Mouse (Mus musculus) frontal cortex, postnatal 14 days (tissue): ENCODE results near the gene Wnk3.
"Not testable (repeated sequence)": the region's sequence is repeated elsewhere in the genome, so short reads cannot be mapped to it uniquely, and the experiment has no call there.

ENCODE experiments used
- DNase-seq, 2 experiments: peaks; one replicate each; pipeline ENCODE4 v3.0.0; 2022; ENCODE audit warnings: low spot score in 2 of 2

Wnk3 gene

DNA sequence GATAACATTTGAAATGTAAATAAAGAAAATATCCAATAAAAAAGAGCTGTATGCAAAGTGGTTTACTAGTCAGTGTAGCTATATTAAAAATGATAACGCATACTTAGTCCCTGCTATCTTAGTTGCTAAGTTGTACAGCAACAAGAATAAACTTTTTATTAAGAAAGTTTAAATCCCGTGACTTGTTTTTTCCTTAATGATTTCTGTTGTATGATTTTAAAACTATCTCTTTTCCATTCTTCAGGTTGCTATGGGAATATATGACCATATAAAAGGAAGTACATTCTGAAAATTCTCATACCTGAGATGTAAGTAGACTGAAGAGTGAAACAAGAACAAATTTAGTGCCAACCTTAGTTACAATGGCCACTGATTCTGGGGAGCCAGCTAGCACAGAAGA lies at the start of gene Wnk3:
Gene Wnk3 (plus strand): TSS at position 301 of the 400 bp plus-strand sequence.
- no peak for DNase-seq

GRCm38 (mm10) chrX:151158414-151158813 lies 39.5 kb upstream of the Wnk3 start:
- DNase-seq: no peak

DNA sequence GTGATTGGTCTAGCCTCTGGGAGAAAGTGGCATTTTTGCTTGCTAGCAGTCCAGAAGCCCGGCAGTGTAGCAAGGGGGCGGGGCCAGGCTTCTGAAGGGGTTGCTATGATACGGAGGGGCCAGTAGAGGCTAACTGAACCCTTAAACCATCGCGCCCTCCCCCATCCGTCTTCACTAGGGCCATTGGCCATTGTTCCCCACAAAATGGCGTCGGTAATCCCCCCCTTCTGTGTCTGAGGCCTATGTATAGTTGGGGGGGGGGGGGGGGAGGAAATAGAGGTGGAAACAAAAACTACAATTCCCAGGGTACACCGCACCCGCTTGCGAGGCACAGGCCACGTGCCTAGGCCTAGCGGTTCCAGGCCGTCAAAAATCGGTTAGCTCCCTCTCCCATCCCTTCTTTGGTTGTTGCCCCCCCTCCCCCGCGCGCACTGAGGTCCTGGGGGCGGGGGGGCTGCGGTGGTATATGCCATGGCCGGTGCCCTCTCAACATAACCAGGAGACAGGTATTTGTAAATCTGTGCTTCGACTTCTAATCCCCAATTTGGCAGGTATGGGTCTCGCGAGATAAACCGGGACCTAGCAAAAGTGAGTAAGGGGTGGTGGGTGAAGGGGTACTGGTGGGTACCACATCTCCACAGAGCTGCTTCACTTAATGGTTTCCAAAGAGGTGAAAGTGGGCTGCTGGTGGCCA lies 29.3 kb upstream of the Wnk3 start:
- peak; percentile 47 to 55 for DNase-seq

DNA sequence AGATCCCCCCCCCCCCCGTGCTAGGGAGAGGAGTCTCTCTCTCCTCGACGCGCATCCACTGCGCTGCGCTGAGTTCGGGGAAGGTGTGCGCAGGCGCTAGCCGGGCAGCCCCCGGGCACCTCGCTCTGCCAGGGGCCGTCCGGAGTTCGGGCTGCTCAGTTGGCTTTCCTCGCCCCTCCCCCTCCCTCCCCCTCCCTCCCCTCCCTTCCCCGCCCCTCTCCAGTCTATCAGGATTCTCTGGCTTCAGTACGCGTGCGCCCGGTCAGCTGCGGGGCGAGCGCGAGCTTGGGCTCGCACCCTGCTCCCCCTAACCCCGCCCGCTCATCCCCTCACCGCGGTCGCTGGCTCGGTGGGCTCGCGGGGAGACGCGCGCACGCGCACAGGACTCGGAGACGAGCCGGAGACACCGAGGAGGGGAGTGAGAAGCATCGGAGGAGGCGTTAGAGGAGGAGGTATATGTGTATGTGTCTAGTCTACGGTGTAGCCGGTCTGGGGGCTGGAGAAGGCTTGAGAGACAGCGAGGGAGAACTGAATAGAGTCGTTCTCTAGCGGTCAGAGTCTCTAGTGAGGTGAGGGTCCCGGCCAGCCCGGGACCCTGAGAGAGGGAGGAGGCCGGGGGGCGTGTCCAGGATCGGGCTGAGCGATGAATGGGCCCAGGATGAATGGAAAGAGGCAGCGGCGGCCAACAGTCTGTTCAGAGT lies 28.5 kb upstream of the Wnk3 start:
- peak; percentile 57 to 73 for DNase-seq

- DNase-seq: not testable (repeated sequence)
These were observed 24.7 kb upstream of the Wnk3 start for GRCm38 (mm10) chrX:151173134-151173533.

- no peak for DNase-seq
These were observed 100.5 kb downstream of the Wnk3 start for GRCm38 (mm10) chrX:151298329-151298728.

DNA sequence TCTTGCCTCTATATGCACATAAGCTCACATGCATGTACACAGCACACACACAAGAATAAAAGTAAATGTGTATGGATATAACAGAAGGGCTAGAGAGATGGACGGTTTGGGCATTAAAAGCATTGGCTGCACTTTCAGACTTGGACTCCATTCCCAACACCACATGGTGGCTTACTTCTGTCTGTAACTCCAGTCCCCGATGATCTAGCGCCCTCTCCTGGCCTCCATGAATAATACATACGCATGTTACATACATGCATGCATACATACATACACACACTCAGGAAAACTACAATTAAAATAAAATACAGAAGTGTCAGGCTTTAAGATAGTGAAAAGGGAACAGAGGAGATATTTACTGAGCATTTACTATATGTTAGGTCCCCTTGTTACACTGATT lies 115.9 kb downstream of the Wnk3 start:
- DNase-seq: no peak

GRCm38 (mm10) chrX:151333615-151334014 lies 135.7 kb downstream of the Wnk3 start:
- DNase-seq: no peak

DNA sequence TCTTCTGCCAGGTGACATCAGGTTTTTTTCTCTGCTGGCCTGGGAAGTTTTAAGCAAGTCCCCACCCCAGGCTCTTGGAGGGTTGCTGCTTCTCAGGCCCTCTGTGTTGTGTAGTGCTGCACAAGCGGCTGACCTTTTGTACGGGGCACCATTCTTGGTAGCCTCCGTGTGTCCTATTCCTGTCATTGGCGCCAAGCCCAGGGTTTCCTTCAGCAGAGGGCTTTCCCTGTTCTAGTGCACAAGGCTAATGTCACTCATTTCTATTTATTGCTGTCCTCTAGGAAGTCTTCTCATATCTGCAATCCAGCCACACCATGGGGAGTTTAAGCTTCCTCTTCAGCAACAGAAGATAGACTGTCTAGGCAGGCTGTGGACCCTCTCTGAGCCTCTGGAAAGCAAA lies 139.9 kb downstream of the Wnk3 start:
- no peak for DNase-seq

GRCm38 (mm10) chrX:151343761-151344500 lies 146.1 kb downstream of the Wnk3 start, which contains the start of gene Fam120c:
Gene Fam120c, plus strand, starts transcription at chrX:151344175.
- peak; percentile 76 for DNase-seq

DNA sequence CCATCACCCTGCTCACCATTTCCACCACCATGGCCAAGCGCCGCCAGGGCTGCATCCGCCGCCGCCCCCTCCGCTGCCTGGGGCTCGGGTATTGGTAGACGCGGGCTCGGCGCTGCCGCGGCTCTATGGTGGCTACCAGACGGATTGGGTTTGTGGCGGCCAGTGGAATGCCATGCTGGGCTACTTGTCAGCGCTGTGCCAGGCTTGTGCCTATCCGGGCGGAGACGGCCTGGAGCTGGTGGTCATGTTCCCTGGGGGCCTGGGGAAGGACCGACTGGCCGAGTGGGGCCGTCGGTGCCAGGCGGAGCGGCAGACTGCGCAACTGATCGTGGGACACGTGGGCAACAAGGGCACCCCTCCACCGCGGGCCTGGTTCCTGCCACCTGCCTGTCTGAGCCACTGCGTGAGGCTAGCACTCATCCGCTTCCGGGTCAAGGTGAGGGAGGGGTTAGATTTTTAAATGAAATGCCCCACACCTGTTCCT lies 146.7 kb downstream of the Wnk3 start:
- peak; percentile 17 to 32 for DNase-seq

DNA sequence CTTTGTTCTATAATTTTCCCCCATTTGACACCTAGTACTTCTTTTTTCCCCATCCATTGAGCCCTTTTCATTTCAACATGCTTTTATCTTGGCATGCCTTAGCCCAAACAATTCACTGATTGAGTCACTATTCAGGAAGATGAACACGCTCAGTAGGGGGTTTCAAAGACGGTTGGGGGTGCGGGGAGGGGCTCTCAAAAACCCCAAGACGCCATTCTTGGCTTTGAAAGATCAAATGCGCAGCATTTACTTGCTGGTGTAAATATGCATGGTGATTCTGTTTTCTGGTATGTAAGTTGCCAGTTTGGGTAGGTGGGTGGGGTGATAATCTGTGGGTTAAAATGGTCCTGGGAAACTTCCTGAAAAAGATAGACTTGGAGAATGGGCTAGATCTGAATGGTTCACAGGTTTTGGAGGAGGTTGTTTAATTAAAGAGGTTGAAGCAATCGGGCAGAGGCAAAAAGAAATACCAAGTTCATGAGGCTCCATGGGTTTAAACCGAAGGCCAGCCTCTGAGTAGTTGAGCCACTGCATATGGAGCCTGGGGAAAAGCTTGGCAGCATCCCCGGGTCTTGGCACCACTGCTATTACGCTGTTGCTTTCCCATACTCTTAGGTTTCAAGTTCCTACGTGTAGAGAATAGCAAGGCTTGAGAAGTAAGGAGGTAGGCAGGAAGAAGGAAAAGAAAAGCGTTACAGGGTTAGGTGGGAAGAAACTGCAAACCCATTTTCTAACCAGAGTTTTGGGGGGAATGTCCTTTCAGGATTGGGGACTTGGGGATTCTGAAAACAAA lies 147.7 kb downstream of the Wnk3 start:
- DNase-seq: no peak

- DNase-seq: no peak
These were observed 149.4 kb downstream of the Wnk3 start for GRCm38 (mm10) chrX:151347278-151347677.

GRCm38 (mm10) chrX:151349322-151349721 lies 151.4 kb downstream of the Wnk3 start:
- no peak for DNase-seq
